Mouse (Mus musculus): Measurements from ENCODE around the gene Fgf13.

- TF ChIP-seq CTCF (IDR thresholded peaks at IDR 0.05; ENCODE audit: control insufficient read depth, insufficient read depth, insufficient replicate concordance, low read depth, low read length) (no peak), POLR2A (IDR thresholded peaks at IDR 0.05; ENCODE audit: control insufficient read depth, low read depth, low read length) (no peak)
Observed at GRCm38 (mm10) chrX:59134166-59134861, 433.6 kb downstream of the Fgf13 start.
